Mouse (Mus musculus) frontal cortex, postnatal 36 days (tissue): ENCODE measurements around the gene Dhodh.
A peak's percentile ranks its signal among the peaks of the same experiment; 100 is the strongest.

Experiments
- DNase-seq, 2 experiments: peaks; one replicate each; pipeline ENCODE4 v3.0.0; 2022; ENCODE audit warnings: low spot score in 2 of 2

Gene Dhodh

GRCm38 (mm10) chr8:109585652-109586051, 22.8 kb downstream of the Dhodh start:
- no peak for DNase-seq

- no peak for DNase-seq
These were observed 23.6 kb downstream of the Dhodh start for GRCm38 (mm10) chr8:109584830-109585229.

GRCm38 (mm10) chr8:109584293-109584692, 24.2 kb downstream of the Dhodh start:
- no peak for DNase-seq

GRCm38 (mm10) chr8:109578900-109579301, 29.6 kb downstream of the Dhodh start, which contains the start of gene Hp:
TSS of gene Hp (minus strand) at chr8:109579172.
- DNase-seq: no peak

DNA sequence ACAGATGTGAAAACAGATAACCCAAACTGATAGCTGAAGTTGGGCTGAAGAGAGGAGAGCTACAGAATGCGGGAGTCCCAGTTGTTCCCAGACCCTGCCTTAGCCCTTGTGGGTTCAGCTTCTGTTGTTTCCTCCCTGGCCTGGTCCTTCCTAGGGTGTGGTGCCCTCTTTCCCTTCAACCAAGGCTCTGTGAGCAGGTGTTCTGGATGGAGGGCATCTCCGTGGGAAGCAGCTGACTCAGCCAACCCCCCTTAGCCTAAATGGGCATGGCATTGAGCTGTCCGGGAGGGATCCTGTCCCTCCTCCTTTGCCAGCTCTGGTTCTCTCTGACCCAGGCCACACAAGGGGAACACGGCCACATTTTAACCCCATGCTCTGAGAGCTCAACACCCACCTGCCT, 32.2 kb downstream of the Dhodh start:
- no peak for DNase-seq

DNA sequence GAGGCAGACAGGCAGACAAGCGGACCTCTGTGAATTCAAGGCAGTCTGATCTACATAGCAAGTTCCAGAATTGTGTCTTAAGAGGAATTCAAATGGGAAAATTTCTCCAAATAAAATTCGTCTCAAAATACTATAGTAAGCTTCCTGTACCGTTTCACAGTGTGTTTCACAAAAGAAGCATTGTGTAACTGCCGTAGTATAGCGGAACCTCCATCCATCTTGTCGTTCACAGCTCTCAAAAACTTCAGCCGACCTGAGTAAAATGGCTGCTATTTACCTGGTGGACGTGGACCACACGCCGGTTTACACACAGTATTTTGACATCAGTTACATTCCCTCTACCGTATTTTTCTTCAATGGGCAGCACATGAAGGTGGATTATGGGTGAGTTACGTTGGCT, 37.3 kb downstream of the Dhodh start:
- DNase-seq: no peak

DNA sequence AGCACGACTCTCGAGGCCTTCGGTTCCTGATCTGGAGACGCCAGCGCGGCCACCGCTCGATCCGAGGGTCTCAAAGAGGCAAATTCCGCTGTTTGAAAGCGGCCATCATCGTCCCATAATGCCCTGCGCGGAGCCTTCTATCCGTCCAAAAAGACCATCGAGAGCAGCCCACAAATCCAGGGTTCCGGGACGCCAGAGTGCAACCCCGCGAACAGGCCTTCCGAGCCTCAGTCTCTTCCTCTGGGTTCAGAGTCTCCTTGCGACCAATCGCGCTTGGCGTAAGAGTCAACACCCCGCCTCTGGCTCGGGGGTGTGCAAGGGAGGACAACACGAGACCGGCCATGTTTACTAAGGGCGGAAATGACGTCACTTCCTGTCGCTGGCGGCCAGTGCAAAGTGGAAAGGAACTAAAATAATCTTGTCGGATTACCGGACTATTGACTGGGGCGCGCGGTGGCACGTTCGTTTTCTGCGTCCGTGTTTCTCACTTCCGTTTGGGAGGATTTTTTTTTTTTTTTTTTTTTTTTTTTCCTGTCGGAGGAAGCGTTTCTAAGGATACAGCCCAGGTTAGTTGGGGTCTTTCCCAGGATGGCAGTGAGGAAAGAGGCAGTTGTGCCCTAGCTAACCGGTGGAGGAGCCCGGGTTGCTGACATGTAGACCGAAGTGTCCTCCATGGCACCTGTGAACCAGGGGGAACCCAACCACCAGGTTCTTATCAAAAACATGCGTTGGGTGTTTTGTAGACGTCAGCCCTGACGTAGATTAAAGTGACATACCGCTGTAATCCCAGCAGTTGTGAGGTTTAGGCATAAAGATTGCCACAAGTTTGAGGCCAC, 42.8 kb downstream of the Dhodh start, which contains the start of the genes Dhx38 and Txnl4b:
Gene Dhx38 (minus strand): TSS at position 364 of the 836 bp plus-strand sequence.
Gene Txnl4b (plus strand): TSS at position 395 of the 836 bp plus-strand sequence.
- peak; percentile 99 for DNase-seq

DNA sequence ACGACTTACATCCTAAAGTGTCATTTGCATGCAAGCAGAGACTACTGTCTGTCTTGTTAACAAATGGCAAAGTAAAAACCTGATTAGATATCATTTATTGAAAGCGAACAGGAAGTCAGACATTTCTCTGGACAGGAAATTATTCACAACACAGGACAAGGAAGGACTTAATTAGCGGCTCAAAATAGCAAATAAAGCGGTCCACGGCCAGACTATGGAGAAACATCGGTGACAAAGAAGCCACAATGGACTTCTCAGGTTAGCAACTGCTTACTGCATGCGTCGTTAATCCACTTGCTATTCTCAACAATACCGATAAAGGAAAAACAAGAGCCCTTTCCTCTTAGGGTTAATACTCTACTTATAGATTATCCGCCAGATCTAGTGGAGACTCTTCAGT, 43.7 kb downstream of the Dhodh start:
- no peak for DNase-seq

- no peak for DNase-seq
These were observed 44.6 kb downstream of the Dhodh start for GRCm38 (mm10) chr8:109563881-109564280.

DNA sequence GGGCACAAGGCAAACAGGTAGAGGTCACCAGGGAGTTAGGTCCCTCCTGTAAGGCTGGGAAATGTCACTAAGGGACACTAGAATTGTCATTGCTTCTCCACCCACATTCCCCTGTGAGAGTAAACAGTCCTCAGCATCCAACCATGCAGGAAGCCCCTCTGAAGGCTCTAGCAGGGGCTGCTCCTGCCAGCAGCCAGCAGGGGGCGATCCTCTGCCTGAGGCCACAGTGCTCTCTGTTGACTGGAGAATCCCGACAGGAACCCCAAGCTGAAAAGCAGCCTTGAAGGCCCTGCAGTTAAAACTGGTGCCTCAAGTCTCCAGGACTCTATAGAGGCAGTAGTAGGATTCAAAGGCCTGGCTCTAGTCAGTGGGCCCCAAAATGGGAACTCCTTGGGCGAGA, 56.8 kb downstream of the Dhodh start:
- DNase-seq: no peak

DNA sequence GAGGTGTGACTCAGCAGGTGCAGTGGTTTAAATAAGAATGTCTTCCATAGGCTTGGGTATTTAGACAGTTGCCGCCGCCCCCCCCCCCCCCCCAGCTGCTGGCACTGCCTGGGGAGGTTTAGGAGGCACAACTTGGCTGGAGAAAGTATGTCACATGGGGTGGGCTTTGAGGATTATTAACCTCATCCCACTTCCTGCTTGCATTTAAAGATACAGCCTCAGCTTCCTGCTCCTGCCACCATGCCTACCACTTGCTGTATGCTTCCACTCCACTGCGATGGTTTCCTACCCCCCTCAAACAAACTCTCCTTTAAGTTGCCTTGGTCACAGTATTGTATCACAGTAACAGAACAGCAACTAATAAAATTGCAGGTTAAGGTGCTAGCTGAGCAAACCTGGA, 64.4 kb downstream of the Dhodh start:
- DNase-seq: no peak

GRCm38 (mm10) chr8:109542748-109543519, 65.5 kb downstream of the Dhodh start:
- peak in 1 of 2 experiments; percentile 64 for DNase-seq

DNA sequence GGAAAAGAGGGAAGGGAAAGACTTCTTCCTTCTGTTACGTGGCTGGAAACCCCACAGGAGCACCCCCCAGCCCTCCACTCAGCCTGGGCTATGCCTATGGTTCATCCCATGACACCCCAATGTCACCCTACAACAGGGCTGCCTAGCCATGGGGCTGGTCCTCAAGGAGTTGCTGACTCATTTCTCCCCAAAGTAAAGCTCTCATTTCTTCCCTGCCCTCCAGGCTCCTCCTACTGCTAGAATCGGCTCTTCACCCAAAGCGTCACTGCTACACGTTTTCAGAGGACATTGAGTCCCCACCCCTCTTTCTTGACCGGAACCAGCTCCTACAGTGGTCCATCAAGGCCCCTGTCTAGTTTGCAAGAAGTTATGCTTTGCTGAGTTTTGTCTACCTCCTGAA, 66.3 kb downstream of the Dhodh start:
- peak in 1 of 2 experiments; percentile 17 for DNase-seq
